Comparison of ENCODE assay signal across 23 mouse cellular contexts in the genomic region with DNA sequence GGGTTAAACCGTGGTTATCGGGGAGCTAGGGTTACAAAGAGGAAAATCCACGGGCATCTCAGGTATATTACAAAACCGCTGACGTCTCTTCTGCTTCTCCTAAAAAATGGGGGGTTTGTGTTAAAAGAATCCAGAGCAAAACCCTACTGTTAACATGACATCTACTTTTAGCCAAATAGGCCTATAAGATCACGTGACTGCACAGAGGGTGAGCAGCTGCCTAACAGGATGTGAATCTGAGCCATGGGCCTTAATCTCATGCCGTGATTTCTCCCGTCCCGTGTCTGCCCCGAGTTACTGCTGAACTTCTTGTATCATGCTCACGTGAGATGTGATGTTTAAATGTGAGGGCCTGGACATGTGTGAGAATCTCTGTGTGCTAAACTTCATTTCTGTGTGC.
DNase-seq lines count a peak whose midpoint lies in the region; ATAC-seq and TF ChIP-seq lines count a peak whose summit lies in the region.
"Had no signal": no experiment of that assay in that cellular context is flagged by ENCODE, and none has a peak within 500 bp of the region (broad histone marks: within the 10 kb centered on the region; RNA-seq: fewer than 3 reads in every experiment).

No protein-coding gene starts in this region.

- H3K4me3 ChIP-seq in embryonic facial prominence, embryonic 13.5 days: no peak overlapping the region
- no peak overlapping the region for H3K4me3 ChIP-seq in embryonic facial prominence, embryonic 10.5 days
- no peak overlapping the region for H3K4me3 ChIP-seq in C2C12 (ENCODE audit: insufficient read depth, poor library complexity, severe bottlenecking)
- H3K4me3 ChIP-seq in embryonic facial prominence, embryonic 15.5 days (replicated peaks): no peak overlapping the region
- no peak overlapping the region for H3K4me3 ChIP-seq in myocyte
- H3K4me3 ChIP-seq: forebrain, embryonic 13.5 days; forebrain, embryonic 15.5 days had no signal

- no peaks in the 10 kb centered on the region for H3K79me3 ChIP-seq in C2C12 (ENCODE audit: low read depth)

- no peak for DNase-seq in embryonic facial prominence, embryonic 10.5 days (ENCODE audit: low spot score)
- no peak for DNase-seq in right cerebral cortex, postnatal 25 days
- DNase-seq in lung, postnatal 10 days: no peak
- DNase-seq: adrenal gland, adult 8-10 months; adrenal gland, postnatal 14 days; adrenal gland, postnatal 36 days; B cell, adult 2 months; cerebellum, adult 11-12 months; cerebellum, adult 2 months; cerebellum, adult 9-10 months; cerebellum, postnatal 10 days; cerebellum, postnatal 25 days; forebrain, postnatal 0 days had no signal

- H3K9ac ChIP-seq in embryonic facial prominence, embryonic 13.5 days: no peak overlapping the region
- H3K9ac ChIP-seq in embryonic facial prominence, embryonic 15.5 days: no peak overlapping the region
- H3K9ac ChIP-seq: forebrain, embryonic 13.5 days; forebrain, embryonic 15.5 days; forebrain, postnatal 0 days had no signal

- H3K4me1 ChIP-seq in embryonic facial prominence, embryonic 13.5 days: peaks cover 13% of the 10 kb centered on the region; the same call in 1 of the 2 replicates
- no peaks in the 10 kb centered on the region for H3K4me1 ChIP-seq in embryonic facial prominence, embryonic 10.5 days
- peaks cover 9% of the 10 kb centered on the region; the same call in 1 of the 2 replicates for H3K4me1 ChIP-seq in embryonic facial prominence, embryonic 15.5 days
- H3K4me1 ChIP-seq: forebrain, embryonic 13.5 days; forebrain, embryonic 15.5 days had no signal

- H3K36me3 ChIP-seq in embryonic facial prominence, embryonic 13.5 days: no peaks in the 10 kb centered on the region
- no peaks in the 10 kb centered on the region for H3K36me3 ChIP-seq in embryonic facial prominence, embryonic 10.5 days (replicated peaks)
- H3K36me3 ChIP-seq in C2C12 (ENCODE audit: control insufficient read depth, insufficient read depth) (no peaks in the 10 kb centered on the region), myocyte (ENCODE audit: control insufficient read depth, insufficient read depth) (no peaks in the 10 kb centered on the region)
- no peaks in the 10 kb centered on the region for H3K36me3 ChIP-seq in embryonic facial prominence, embryonic 15.5 days
- H3K36me3 ChIP-seq: forebrain, embryonic 15.5 days; G1E had no signal

- H3ac ChIP-seq in C2C12 (ENCODE audit: control insufficient read depth, insufficient read length, low read depth): no peak overlapping the region
- H3ac ChIP-seq in myocyte (ENCODE audit: control insufficient read depth, insufficient read length): no peak overlapping the region

- 57% methylated on average over 11 of the region's 11 CpGs for WGBS in embryonic facial prominence, embryonic 13.5 days
- 89% methylated on average over 11 of the region's 11 CpGs for WGBS in embryonic facial prominence, embryonic 10.5 days
- 46% methylated on average over 11 of the region's 11 CpGs for WGBS in embryonic facial prominence, embryonic 15.5 days

- TF ChIP-seq POLR2A in myocyte (IDR thresholded peaks at IDR 0.05; ENCODE audit: insufficient read length, low read depth): no peak

- H3K79me2 ChIP-seq in C2C12 (ENCODE audit: control insufficient read depth, insufficient read depth) (no peaks in the 10 kb centered on the region), myocyte (ENCODE audit: control insufficient read depth, insufficient read depth) (no peaks in the 10 kb centered on the region)

- H3K27me3 ChIP-seq in embryonic facial prominence, embryonic 13.5 days: no peaks in the 10 kb centered on the region
- no peaks in the 10 kb centered on the region for H3K27me3 ChIP-seq in embryonic facial prominence, embryonic 10.5 days (replicated peaks; ENCODE audit: low read depth, poor library complexity, severe bottlenecking)
- H3K27me3 ChIP-seq in C2C12 (ENCODE audit: control insufficient read depth, insufficient read depth, insufficient read length) (no peaks in the 10 kb centered on the region), myocyte (ENCODE audit: control insufficient read depth, insufficient read depth, insufficient read length) (no peaks in the 10 kb centered on the region)
- H3K27me3 ChIP-seq in embryonic facial prominence, embryonic 15.5 days: no peaks in the 10 kb centered on the region
- H3K27me3 ChIP-seq: CH12.LX; forebrain, embryonic 13.5 days; forebrain, embryonic 15.5 days; Patski had no signal

- no peaks in the 10 kb centered on the region for H3K9me3 ChIP-seq in embryonic facial prominence, embryonic 13.5 days
- H3K9me3 ChIP-seq in embryonic facial prominence, embryonic 10.5 days: no peaks in the 10 kb centered on the region
- no peaks in the 10 kb centered on the region for H3K9me3 ChIP-seq in embryonic facial prominence, embryonic 15.5 days (replicated peaks)
- H3K9me3 ChIP-seq: forebrain, embryonic 13.5 days; forebrain, embryonic 15.5 days had no signal

- H3K4me2 ChIP-seq in embryonic facial prominence, embryonic 13.5 days: peak overlapping the region; percentile 24
- peak overlapping the region; percentile 8; the same call in 1 of the 2 replicates for H3K4me2 ChIP-seq in embryonic facial prominence, embryonic 15.5 days (replicated peaks)
- no peak overlapping the region for H3K4me2 ChIP-seq in myocyte (ENCODE audit: low read depth)
- H3K4me2 ChIP-seq: forebrain, embryonic 13.5 days; forebrain, embryonic 15.5 days had no signal

- H3K27ac ChIP-seq in embryonic facial prominence, embryonic 13.5 days: peak overlapping the region; percentile 22; the same call in 1 of the 2 replicates
- no peak overlapping the region for H3K27ac ChIP-seq in embryonic facial prominence, embryonic 10.5 days (replicated peaks)
- no peak overlapping the region; the same call in 1 of the 2 replicates for H3K27ac ChIP-seq in embryonic facial prominence, embryonic 15.5 days (replicated peaks)
- H3K27ac ChIP-seq: forebrain, embryonic 13.5 days; forebrain, embryonic 15.5 days had no signal

- TF ChIP-seq CTCF in C2C12 (IDR thresholded peaks at IDR 0.05; ENCODE audit: control insufficient read depth, insufficient read depth, insufficient read length): no peak

- no peak for ATAC-seq in embryonic facial prominence, embryonic 13.5 days (ENCODE audit: insufficient number of reproducible peaks, insufficient read depth, low FRiP score, low TSS enrichment, low read depth)
- ATAC-seq in embryonic facial prominence, embryonic 15.5 days (ENCODE audit: insufficient number of reproducible peaks, low FRiP score, low TSS enrichment, low read depth): no peak
- ATAC-seq: activated CD4-positive, CD25-positive, alpha-beta regulatory T cell, adult 4 months; forebrain, embryonic 13.5 days; forebrain, embryonic 15.5 days; forebrain, postnatal 0 days; Patski had no signal

TF ChIP-seq in C2C12, 6 proteins besides CTCF, POLR2A, EP300 and RAD21:
- TF ChIP-seq FOSL1 (IDR thresholded peaks at IDR 0.05; ENCODE audit: insufficient read depth, low read length, poor library complexity, severe bottlenecking) (no peak), MYOG (IDR thresholded peaks at IDR 0.05; ENCODE audit: control insufficient read depth, extremely low read depth, insufficient read length) (no peak), MAX (IDR thresholded peaks at IDR 0.05) (no peak), CEBPB (IDR thresholded peaks at IDR 0.05; ENCODE audit: low read depth) (no peak), MYOD1 (IDR thresholded peaks at IDR 0.05; ENCODE audit: control insufficient read depth, insufficient read length, low read depth) (no peak), USF1 (IDR thresholded peaks at IDR 0.05; ENCODE audit: low read depth) (peak; percentile 59)

TF ChIP-seq in myocyte, 11 proteins besides CTCF, POLR2A, EP300 and RAD21:
- TF ChIP-seq USF1 (IDR thresholded peaks at IDR 0.05; ENCODE audit: low read depth) (peak; percentile 59), MYOG (IDR thresholded peaks at IDR 0.05; ENCODE audit: control insufficient read depth in 1 of 3, insufficient read depth in 1 of 3, insufficient read length in 2 of 3, low read depth in 2 of 3) (no peak)
